Comparison of ENCODE assay signal across 29 mouse cellular contexts in the genomic region with DNA sequence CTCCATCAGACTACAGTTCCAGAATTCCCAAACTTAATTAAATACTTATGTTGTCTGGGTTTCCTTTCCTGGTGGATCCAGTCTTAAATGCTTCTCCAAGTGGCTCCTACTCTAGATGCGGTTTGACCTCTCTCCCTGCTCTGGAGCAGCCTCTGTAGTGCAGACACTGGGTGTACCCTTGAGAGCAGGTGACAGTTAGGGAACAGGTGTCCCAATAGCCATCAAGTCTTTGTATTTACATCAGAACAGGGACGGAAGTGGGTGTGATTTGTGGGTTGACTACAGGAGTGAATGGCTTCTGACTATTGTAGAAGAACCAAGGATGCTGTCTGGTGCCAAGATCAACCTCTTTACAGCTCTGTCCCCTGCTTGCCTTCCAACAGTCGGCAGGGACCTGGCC. TPM values are rescaled to one million over a fixed set of nuclear protein-coding genes. Genes with fewer than 3 reads are reported as not detected.
DNase-seq lines count a peak whose midpoint lies in the region; ATAC-seq and TF ChIP-seq lines count a peak whose summit lies in the region.
"Had no signal": no experiment of that assay in that cellular context is flagged by ENCODE, and none has a peak within 500 bp of the region (broad histone marks: within the 10 kb centered on the region; RNA-seq: fewer than 3 reads in every experiment).

No protein-coding gene starts in this region.

- TF ChIP-seq EP300 in heart, postnatal 0 days (IDR thresholded peaks at IDR 0.05; ENCODE audit: low read depth) = no peak

- no peak for ATAC-seq in heart, postnatal 0 days (ENCODE audit: insufficient read depth, low read depth)
- ATAC-seq in heart, embryonic 11.5 days (replicated peaks; ENCODE audit: insufficient number of reproducible peaks, low FRiP score, low TSS enrichment) = no peak
- no peak for ATAC-seq in intestine, postnatal 0 days
- ATAC-seq: CD4-positive, CD25-positive, alpha-beta regulatory T cell, adult 4 months; forebrain, embryonic 16.5 days; liver, embryonic 12.5 days; liver, postnatal 0 days; midbrain, embryonic 15.5 days had no signal

- no peak for DNase-seq in heart, postnatal 0 days (ENCODE audit: low spot score)
- DNase-seq in ES-CJ7 (ENCODE audit: low read depth, low spot score) = peak; percentile 89
- no peak for DNase-seq in embryonic facial prominence, embryonic 10.5 days (ENCODE audit: low spot score)
- no peak for DNase-seq in midbrain, embryonic 10.5 days (ENCODE audit: low spot score)
- DNase-seq: adrenal gland, postnatal 25 days; cerebellum, adult 11-12 months; cerebellum, adult 9-11 months; embryo, embryonic 11 days; heart, adult 18-20 months; heart, postnatal 36 days; kidney, adult 2 months; kidney, postnatal 36 days; left cerebral cortex, postnatal 4 days; liver, postnatal 0 days; retina, postnatal 1 day; right cerebral cortex, postnatal 14 days; thymus, adult 2 months had no signal

- H3K27ac ChIP-seq in heart, postnatal 0 days (ENCODE audit: low read depth) = peak overlapping the region; percentile 43; the same call in 1 of the 2 replicates
- no peak overlapping the region for H3K27ac ChIP-seq in heart, embryonic 11.5 days (ENCODE audit: low read depth, low read length)
- peak overlapping the region; percentile 52; the same call in 1 of the 2 replicates for H3K27ac ChIP-seq in intestine, postnatal 0 days (ENCODE audit: low read depth, low read length)
- no peak overlapping the region for H3K27ac ChIP-seq in embryonic facial prominence, embryonic 10.5 days (replicated peaks)
- no peak overlapping the region for H3K27ac ChIP-seq in midbrain, embryonic 10.5 days (replicated peaks)
- H3K27ac ChIP-seq: embryonic facial prominence, embryonic 13.5 days; layer of hippocampus, adult 2 months; liver, embryonic 12.5 days; midbrain, embryonic 15.5 days; neural tube, embryonic 15.5 days had no signal

- no peaks in the 10 kb centered on the region for H3K27me3 ChIP-seq in heart, postnatal 0 days (ENCODE audit: control insufficient read depth, insufficient read depth, low read length)
- H3K27me3 ChIP-seq in heart, embryonic 11.5 days (ENCODE audit: control insufficient read depth, insufficient read depth, low read length) = no peaks in the 10 kb centered on the region
- no peaks in the 10 kb centered on the region for H3K27me3 ChIP-seq in E14TG2a.4 (ENCODE audit: insufficient read depth, low read length)
- H3K27me3 ChIP-seq in intestine, postnatal 0 days (replicated peaks; ENCODE audit: control insufficient read depth, insufficient read depth, low read length) = no peaks in the 10 kb centered on the region
- H3K27me3 ChIP-seq in embryonic facial prominence, embryonic 10.5 days (replicated peaks; ENCODE audit: low read depth, poor library complexity, severe bottlenecking) = no peaks in the 10 kb centered on the region
- H3K27me3 ChIP-seq in midbrain, embryonic 10.5 days (ENCODE audit: low read depth, poor library complexity, severe bottlenecking) = no peaks in the 10 kb centered on the region
- H3K27me3 ChIP-seq: embryonic facial prominence, embryonic 13.5 days; hindbrain, embryonic 13.5 days; liver, embryonic 12.5 days; midbrain, embryonic 15.5 days; neural tube, embryonic 15.5 days had no signal

- no peak overlapping the region for H3K9ac ChIP-seq in heart, postnatal 0 days (replicated peaks; ENCODE audit: low read depth, low read length)
- no peak overlapping the region for H3K9ac ChIP-seq in heart, embryonic 11.5 days (ENCODE audit: low read depth, low read length)
- H3K9ac ChIP-seq in intestine, postnatal 0 days (ENCODE audit: low read depth, low read length) = no peak overlapping the region
- H3K9ac ChIP-seq: embryonic facial prominence, embryonic 13.5 days; hindbrain, embryonic 13.5 days; liver, embryonic 12.5 days; liver, postnatal 0 days; midbrain, embryonic 15.5 days; neural tube, embryonic 15.5 days had no signal

- no peak overlapping the region for H3K4me3 ChIP-seq in heart, postnatal 0 days (ENCODE audit: low read depth, low read length)
- no peak overlapping the region for H3K4me3 ChIP-seq in heart, embryonic 11.5 days (ENCODE audit: low read depth, low read length)
- peak overlapping the region; percentile 26; the same call in 1 of the 2 replicates for H3K4me3 ChIP-seq in E14TG2a.4 (replicated peaks; ENCODE audit: low read length)
- H3K4me3 ChIP-seq in intestine, postnatal 0 days (ENCODE audit: low read depth, low read length) = no peak overlapping the region
- no peak overlapping the region for H3K4me3 ChIP-seq in embryonic facial prominence, embryonic 10.5 days
- H3K4me3 ChIP-seq in midbrain, embryonic 10.5 days = no peak overlapping the region
- H3K4me3 ChIP-seq: embryonic facial prominence, embryonic 13.5 days; hindbrain, embryonic 13.5 days; layer of hippocampus, adult 2 months; liver, embryonic 12.5 days; midbrain, embryonic 15.5 days; neural tube, embryonic 15.5 days had no signal

- H3K9me3 ChIP-seq in heart, postnatal 0 days (replicated peaks; ENCODE audit: control insufficient read depth, low read length) = no peaks in the 10 kb centered on the region
- H3K9me3 ChIP-seq in heart, embryonic 11.5 days (replicated peaks; ENCODE audit: control insufficient read depth, low read length) = no peaks in the 10 kb centered on the region
- H3K9me3 ChIP-seq in E14TG2a.4 (ENCODE audit: low read length) = no peaks in the 10 kb centered on the region
- no peaks in the 10 kb centered on the region for H3K9me3 ChIP-seq in intestine, postnatal 0 days (ENCODE audit: control insufficient read depth)
- no peaks in the 10 kb centered on the region for H3K9me3 ChIP-seq in embryonic facial prominence, embryonic 10.5 days
- H3K9me3 ChIP-seq in midbrain, embryonic 10.5 days (replicated peaks) = no peaks in the 10 kb centered on the region
- H3K9me3 ChIP-seq: embryonic facial prominence, embryonic 13.5 days; hindbrain, embryonic 13.5 days; liver, embryonic 12.5 days; midbrain, embryonic 15.5 days; neural tube, embryonic 15.5 days had no signal

- no peak for TF ChIP-seq CTCF in heart, postnatal 0 days (IDR thresholded peaks at IDR 0.05; ENCODE audit: low read depth)
- no peak for TF ChIP-seq CTCF in E14TG2a.4 (conservative IDR thresholded peaks at IDR 0.05; ENCODE audit: low read length)
- no peak for TF ChIP-seq CTCF in intestine, postnatal 0 days (IDR thresholded peaks at IDR 0.05; ENCODE audit: low read depth)

- H3K4me2 ChIP-seq in heart, postnatal 0 days (ENCODE audit: low read depth, low read length) = no peak overlapping the region
- no peak overlapping the region for H3K4me2 ChIP-seq in heart, embryonic 11.5 days
- no peak overlapping the region for H3K4me2 ChIP-seq in intestine, postnatal 0 days (replicated peaks; ENCODE audit: low read depth)
- H3K4me2 ChIP-seq: embryonic facial prominence, embryonic 13.5 days; hindbrain, embryonic 13.5 days; liver, embryonic 12.5 days; midbrain, embryonic 15.5 days; neural tube, embryonic 15.5 days had no signal

- H3K36me3 ChIP-seq in heart, postnatal 0 days (replicated peaks; ENCODE audit: control insufficient read depth, insufficient read depth, low read length) = no peaks in the 10 kb centered on the region
- no peaks in the 10 kb centered on the region for H3K36me3 ChIP-seq in heart, embryonic 11.5 days (ENCODE audit: control insufficient read depth, insufficient read depth, low read length)
- H3K36me3 ChIP-seq in E14TG2a.4 (ENCODE audit: insufficient read depth, low read length) = peaks cover 22% of the 10 kb centered on the region
- H3K36me3 ChIP-seq in intestine, postnatal 0 days (ENCODE audit: control insufficient read depth, insufficient read depth) = no peaks in the 10 kb centered on the region; the same call in 1 of the 2 replicates
- H3K36me3 ChIP-seq in embryonic facial prominence, embryonic 10.5 days (replicated peaks) = no peaks in the 10 kb centered on the region
- H3K36me3 ChIP-seq in midbrain, embryonic 10.5 days = no peaks in the 10 kb centered on the region
- H3K36me3 ChIP-seq: embryonic facial prominence, embryonic 13.5 days; G1E; liver, embryonic 12.5 days; midbrain, embryonic 15.5 days had no signal

- WGBS in heart, postnatal 0 days = 63% methylated on average over 3 of the region's 3 CpGs
- 85% methylated on average over 3 of the region's 3 CpGs for WGBS in heart, embryonic 11.5 days (ENCODE audit: insufficient replicate concordance)
- WGBS in intestine, postnatal 0 days = 53% methylated on average over 3 of the region's 3 CpGs
- WGBS in embryonic facial prominence, embryonic 10.5 days = 80% methylated on average over 3 of the region's 3 CpGs
- WGBS in midbrain, embryonic 10.5 days = 90% methylated on average over 3 of the region's 3 CpGs

- H3K4me1 ChIP-seq in heart, postnatal 0 days (ENCODE audit: control insufficient read depth, insufficient read depth) = peaks cover 18% of the 10 kb centered on the region
- peaks cover 18% of the 10 kb centered on the region for H3K4me1 ChIP-seq in heart, embryonic 11.5 days (ENCODE audit: control insufficient read depth, insufficient read depth, low read length)
- H3K4me1 ChIP-seq in E14TG2a.4 (replicated peaks; ENCODE audit: low read depth, low read length) = peaks cover 94% of the 10 kb centered on the region
- peaks cover 11% of the 10 kb centered on the region for H3K4me1 ChIP-seq in intestine, postnatal 0 days (replicated peaks; ENCODE audit: control insufficient read depth, insufficient read depth, low read length)
- H3K4me1 ChIP-seq in embryonic facial prominence, embryonic 10.5 days = peaks cover 53% of the 10 kb centered on the region
- H3K4me1 ChIP-seq in midbrain, embryonic 10.5 days = peaks cover 22% of the 10 kb centered on the region
- H3K4me1 ChIP-seq: midbrain, embryonic 15.5 days had no signal

RNA-seq across cellular contexts. Expression of a gene that starts 21.2 kb away (rescaled TPM):
- 16.8 and 37.9 TPM in 2 replicates for total RNA-seq in heart, postnatal 0 days (2014; rRNA removed; ENCODE audit: low replicate concordance)
- polyA plus RNA-seq in heart, postnatal 0 days (2015; fragmentation: Nextera tagmentation; extraction: Ambion mirVana) = 9.7 and 13.5 TPM in 2 replicates
- 4.6 TPM in 2 replicates for polyA plus RNA-seq in heart, embryonic 11.5 days (2014; fragmentation: Nextera tagmentation; extraction: Ambion mirVana)
- 16.5 and 17.1 TPM in 2 replicates for polyA plus RNA-seq in intestine, postnatal 0 days (2015; fragmentation: Nextera tagmentation; extraction: Ambion mirVana)
- 5.3 and 7.7 TPM in 2 replicates for polyA plus RNA-seq in embryonic facial prominence, embryonic 10.5 days (2016; fragmentation: Nextera tagmentation; extraction: Ambion mirVana)
- 6.4 and 6.9 TPM in 2 replicates for polyA plus RNA-seq in midbrain, embryonic 10.5 days (2016; fragmentation: Nextera tagmentation; extraction: Ambion mirVana)
- polyA plus RNA-seq: G1E had no signal

RNA-seq across cellular contexts. Expression of a gene that starts 30.6 kb away (rescaled TPM):
- 0.27 TPM in 1 of 2 replicates, not detected in the other for total RNA-seq in heart, postnatal 0 days (2014; rRNA removed; ENCODE audit: low replicate concordance)
- polyA plus RNA-seq in heart, postnatal 0 days (2015; fragmentation: Nextera tagmentation; extraction: Ambion mirVana) = 1.6 and 2.3 TPM in 2 replicates
- polyA plus RNA-seq in heart, embryonic 11.5 days (2014; fragmentation: Nextera tagmentation; extraction: Ambion mirVana) = 1.7 and 1.9 TPM in 2 replicates
- 0.54 and 0.66 TPM in 2 replicates for polyA plus RNA-seq in intestine, postnatal 0 days (2015; fragmentation: Nextera tagmentation; extraction: Ambion mirVana)
- 1.8 and 2.1 TPM in 2 replicates for polyA plus RNA-seq in embryonic facial prominence, embryonic 10.5 days (2016; fragmentation: Nextera tagmentation; extraction: Ambion mirVana)
- polyA plus RNA-seq in midbrain, embryonic 10.5 days (2016; fragmentation: Nextera tagmentation; extraction: Ambion mirVana) = 1.7 and 2.5 TPM in 2 replicates
- total RNA-seq: G1E had no signal
- polyA plus RNA-seq: G1E had no signal

Comparison
In these comparisons a context has a peak if more than half of its experiments do, and no peak if none do; other contexts are left out.
1. H3K27ac ChIP-seq: peak in heart, postnatal 0 days (single experiment) and intestine, postnatal 0 days (single experiment); none in heart, embryonic 11.5 days (single experiment), embryonic facial prominence, embryonic 10.5 days (single experiment) and midbrain, embryonic 10.5 days (single experiment).